Mouse (Mus musculus) granulocyte monocyte progenitor cell, adult 5-6 weeks (primary cell): ENCODE measurements around the gene Ap1s3. TPM values are rescaled to one million over a fixed set of nuclear protein-coding genes. Genes with fewer than 3 reads are reported as not detected.

Source experiments
- ATAC-seq: replicated peaks from 2 replicates; pipeline ENCODE4 v1.8.0; 2016; ENCODE audit warnings: mild to moderate bottlenecking, moderate TSS enrichment, inconsistent platforms; ENCODE audit not compliant: poor library complexity, severe bottlenecking
- total RNA-seq, 2 experiments: library from RNA; stranded (forward) in 1 of 2; stranded (reverse) in 1 of 2; fragments of 200-712, 200-1000 nt in 1 of 2; fragments of >200 nt in 1 of 2; fragmentation: Nextera tagmentation in 1 of 2; gene quantifications; 2 replicates each; pipeline ENCODE4 v1.2.3; 2014 to 2017

The Ap1s3 gene
- 8.8 and 11.3 TPM in 2 replicates for total RNA-seq (2014; fragmentation: Nextera tagmentation)
- total RNA-seq (2017), result 1.9 and 2.3 TPM in 2 replicates

- ATAC-seq, result peak; percentile 82
These were observed at the start of gene Ap1s3 for GRCm38 (mm10) chr1:79671543-79672337. TSS of gene Ap1s3 (minus strand) at chr1:79671972.

- no peak for ATAC-seq
These were observed 42.6 kb upstream of the Ap1s3 start for GRCm38 (mm10) chr1:79714152-79714923.

GRCm38 (mm10) chr1:79713081-79713480, 41.3 kb upstream of the Ap1s3 start:
- ATAC-seq, result no peak

- ATAC-seq, result peak; percentile 85
These were observed 39.7 kb upstream of the Ap1s3 start for GRCm38 (mm10) chr1:79711147-79712126.

GRCm38 (mm10) chr1:79710678-79711077, 38.9 kb upstream of the Ap1s3 start:
- ATAC-seq, result peak; percentile 18

DNA sequence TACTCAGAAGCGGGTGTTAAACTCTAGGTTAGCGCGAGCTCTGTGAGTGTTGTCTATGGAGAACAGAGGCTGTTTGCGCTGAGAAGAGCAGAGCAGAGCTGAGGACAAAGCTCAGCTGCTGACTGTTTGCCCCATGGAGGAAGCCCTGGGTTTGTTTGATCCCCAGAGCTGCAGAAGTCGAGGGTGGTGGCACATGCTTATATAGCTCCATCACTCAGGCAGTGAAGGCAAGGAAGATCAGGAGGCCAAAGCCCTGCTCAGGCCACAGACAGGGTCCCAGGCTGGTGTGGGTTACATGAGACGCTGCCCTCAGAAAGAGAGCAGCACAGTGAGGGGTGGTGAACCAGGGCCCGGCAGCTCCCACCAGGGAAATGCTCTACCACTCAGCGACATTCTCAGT, 38.4 kb upstream of the Ap1s3 start:
- ATAC-seq, result peak; percentile 2; the same call in 1 of the 2 replicates

DNA sequence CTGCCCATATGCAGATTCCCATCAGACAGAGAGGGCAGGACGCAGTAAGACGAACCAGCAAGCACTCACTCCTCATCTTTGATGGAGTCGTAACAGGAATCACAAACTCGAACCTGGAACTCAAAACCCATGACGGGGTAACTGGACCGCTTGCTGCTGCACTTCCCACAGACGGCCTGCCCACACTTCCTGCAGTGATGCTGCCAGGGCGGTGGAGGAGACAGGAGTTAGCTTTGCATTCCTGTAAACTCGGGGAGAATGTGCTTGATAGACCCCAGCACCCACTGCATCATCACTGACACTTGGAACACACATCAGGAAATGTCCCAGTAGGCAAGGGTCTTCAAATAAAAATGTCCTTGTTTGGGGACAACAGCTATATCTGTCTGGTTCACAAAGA, 35.6 kb upstream of the Ap1s3 start:
- ATAC-seq, result no peak

- no peak for ATAC-seq
These were observed 34.9 kb upstream of the Ap1s3 start for GRCm38 (mm10) chr1:79706707-79707106.

DNA sequence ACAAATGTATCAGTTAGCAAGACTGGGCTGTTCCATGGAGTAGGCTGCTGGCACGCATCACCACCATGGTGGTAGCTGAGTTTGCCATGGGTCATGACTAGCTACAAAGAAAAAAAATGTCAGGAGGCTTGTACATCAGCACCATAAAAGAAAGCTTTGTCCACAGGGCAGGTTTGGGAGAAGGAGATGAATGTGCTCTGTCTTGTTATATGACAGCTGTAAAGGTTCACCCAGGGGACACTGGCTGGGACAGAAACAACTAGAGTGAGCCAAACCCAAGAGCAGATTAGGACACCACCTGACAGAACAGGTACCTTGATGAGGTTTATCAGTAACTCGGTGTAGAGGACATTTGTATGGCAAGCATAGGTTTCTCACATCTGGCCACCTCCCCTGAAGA, 32.9 kb upstream of the Ap1s3 start:
- ATAC-seq, result no peak

- no peak for ATAC-seq
These were observed 31.7 kb upstream of the Ap1s3 start for GRCm38 (mm10) chr1:79703520-79703919.

DNA sequence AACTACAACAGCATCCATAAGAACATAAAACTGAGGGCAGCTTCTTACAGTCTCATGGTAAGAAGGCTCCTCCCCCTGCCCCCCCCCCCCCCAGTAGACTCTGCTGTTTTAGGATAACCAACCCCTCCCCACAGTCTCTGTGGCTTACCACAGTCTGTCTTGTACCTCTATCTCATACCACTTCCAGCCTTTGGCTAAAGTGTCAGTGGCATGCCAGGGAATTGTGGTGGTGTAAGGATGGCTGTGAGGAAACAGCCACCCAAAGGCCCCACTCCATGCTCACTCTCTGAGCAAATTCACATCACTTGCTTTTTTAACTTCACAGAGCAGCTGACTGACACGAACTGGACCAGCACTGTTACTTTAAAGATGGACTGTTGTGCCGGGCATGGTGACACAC, 26.7 kb upstream of the Ap1s3 start:
- ATAC-seq, result peak; percentile 64

DNA sequence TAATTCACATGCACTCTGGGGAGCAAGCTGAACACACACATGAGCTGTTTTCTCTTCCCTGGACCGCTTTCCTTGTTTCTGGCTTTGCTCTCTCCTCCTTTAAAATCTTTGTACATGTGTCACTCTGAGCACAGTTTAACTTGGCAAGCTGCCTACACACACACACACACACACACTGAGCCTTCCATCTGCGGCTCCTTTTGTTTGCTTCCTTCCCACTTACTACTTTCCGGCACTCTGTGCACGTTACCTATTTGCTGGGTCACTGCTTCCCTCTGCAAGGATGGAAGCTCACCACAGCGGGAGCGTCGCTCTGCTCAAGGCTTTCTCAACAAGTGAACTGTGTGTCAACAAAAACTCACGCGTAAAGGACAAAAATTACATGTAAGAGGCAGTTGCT, 25.6 kb upstream of the Ap1s3 start:
- ATAC-seq, result peak; percentile 81

DNA sequence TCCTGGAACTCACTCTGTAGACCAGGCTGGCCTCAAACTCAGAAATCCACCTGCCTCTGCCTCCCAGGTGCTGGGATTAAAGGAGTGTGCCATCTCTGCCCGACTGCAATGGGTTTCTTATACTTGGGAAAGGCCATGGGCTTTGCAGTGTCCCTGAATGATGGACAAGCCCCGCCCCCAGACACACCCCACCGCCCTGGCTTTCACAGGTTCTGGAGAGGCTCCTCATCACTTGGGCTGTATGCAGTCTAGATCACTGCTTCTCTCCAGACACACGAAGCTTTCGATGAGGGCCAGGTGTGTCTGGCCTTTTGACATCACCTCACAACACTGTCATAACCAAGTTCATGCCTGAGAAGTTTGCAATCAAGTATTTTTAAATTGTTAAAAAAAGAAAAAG, 25.2 kb upstream of the Ap1s3 start:
- ATAC-seq, result no peak

GRCm38 (mm10) chr1:79692482-79692881, 20.7 kb upstream of the Ap1s3 start:
- no peak for ATAC-seq

- ATAC-seq, result no peak
These were observed 15.5 kb upstream of the Ap1s3 start for GRCm38 (mm10) chr1:79687254-79687653.

- ATAC-seq, result peak; percentile 94
These were observed 12.3 kb upstream of the Ap1s3 start for GRCm38 (mm10) chr1:79684027-79684426.

DNA sequence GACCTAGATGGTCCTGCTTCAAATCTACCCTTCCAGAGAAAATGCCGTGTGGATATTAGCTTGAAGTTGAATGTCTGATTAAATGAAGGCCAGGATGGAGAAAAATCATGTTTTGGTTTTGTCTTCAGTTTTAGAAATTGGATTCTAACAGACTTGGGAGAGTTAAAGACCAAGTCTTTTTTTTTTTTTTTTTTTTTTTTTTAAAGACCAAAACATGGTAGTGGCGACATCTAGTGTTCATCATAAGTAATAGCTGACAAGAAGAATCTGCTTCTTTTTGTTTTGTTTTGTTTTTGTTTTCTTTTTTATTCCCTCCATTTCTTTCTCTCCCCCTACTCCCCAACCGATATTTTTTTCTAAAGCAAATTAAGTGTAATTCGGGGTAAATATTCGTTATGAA, 11.2 kb upstream of the Ap1s3 start:
- no peak; the same call in 1 of the 2 replicates for ATAC-seq

DNA sequence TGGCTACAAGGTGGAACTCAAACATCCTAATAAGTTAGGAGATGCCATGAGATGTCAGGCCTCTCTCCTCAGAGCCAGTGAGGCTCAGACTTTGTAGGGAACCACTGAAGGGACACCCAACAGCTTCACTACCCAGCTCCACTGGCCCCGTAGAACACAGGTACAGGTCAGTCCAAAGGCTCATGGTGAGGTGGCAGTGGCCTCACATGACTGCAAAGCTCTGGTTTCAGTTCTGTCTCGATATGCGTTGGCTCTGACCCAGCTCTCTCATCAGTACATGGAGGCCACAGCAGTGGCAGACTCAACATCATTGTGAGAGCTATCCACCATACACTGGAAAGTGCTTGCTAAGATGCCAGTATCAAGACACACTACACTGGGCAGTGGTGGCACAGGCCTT, 9.0 kb upstream of the Ap1s3 start:
- ATAC-seq, result 0 out of 2 replicates have a peak, but pooled peaks have one; percentile 11

- no peak for ATAC-seq
These were observed 6.4 kb upstream of the Ap1s3 start for GRCm38 (mm10) chr1:79678117-79678684.

DNA sequence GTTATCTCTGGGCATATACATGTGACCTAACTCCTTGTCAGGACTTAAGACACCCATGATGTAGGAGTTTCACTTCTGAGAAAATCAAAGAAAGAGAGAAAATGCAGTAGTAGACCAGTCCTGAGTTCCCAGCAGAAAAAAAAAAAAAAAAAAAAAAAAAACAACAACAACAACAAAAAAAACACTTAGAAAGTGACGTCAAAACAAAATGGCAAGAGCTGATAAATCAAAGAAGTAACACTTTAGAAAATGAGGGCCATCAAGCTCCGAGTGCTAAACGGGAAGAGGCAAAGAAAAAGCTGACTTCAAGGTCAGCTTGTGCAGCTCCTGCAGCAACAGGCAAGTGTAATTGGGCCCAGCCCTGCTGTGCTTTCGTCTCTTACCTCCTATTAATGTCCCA, 3.9 kb upstream of the Ap1s3 start:
- ATAC-seq, result no peak
